Mouse (Mus musculus): ENCODE measurements around the gene Ssmem1. TPM values are rescaled to one million over a fixed set of nuclear protein-coding genes. Genes with fewer than 3 reads are reported as not detected.

Ssmem1 gene
- polyA plus RNA-seq, 1 experiment from 2014 or later: not detected

DNA sequence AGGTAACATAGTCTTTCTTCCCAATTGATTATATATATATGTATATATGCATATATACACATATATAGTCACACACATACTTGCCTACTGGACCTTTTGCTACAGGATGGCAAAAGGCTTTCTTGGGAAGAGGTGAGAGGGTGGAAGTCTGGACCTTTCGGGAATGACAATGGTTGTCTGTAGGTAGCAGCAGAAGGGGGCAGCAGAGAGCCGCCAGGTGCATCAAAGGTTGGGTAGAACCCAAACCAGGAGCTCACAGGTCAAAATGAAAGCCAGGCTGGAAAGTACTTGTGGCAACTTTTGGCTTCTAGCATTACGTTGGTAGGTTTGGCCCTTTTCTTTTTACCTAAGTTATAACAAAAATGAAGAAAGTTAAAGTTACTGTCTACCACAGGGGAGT, 25.7 kb downstream of the Ssmem1 start:
- Histone ChIP-seq H3K4me3 (no peak overlapping the region), H3K36me3 (ENCODE audit: poor library complexity, severe bottlenecking) (no peaks in the 10 kb centered on the region), H3K27ac (no peak overlapping the region), H3K27me3 (no peaks in the 10 kb centered on the region), H3K4me2 (no peak overlapping the region), H3K4me1 (no peaks in the 10 kb centered on the region), H3K9ac (no peak overlapping the region), H3K9me3 (replicated peaks) (no peaks in the 10 kb centered on the region)
- no peak for ATAC-seq
- WGBS: 46% methylated on average over 3 of the region's 3 CpGs

- WGBS: 64% methylated on average over 10 of the region's 10 CpGs
- ATAC-seq: no peak
- H3K4me3 ChIP-seq: no peak overlapping the region
- H3K36me3 ChIP-seq (ENCODE audit: poor library complexity, severe bottlenecking): no peaks in the 10 kb centered on the region
- no peaks in the 10 kb centered on the region for H3K9me3 ChIP-seq (replicated peaks)
- no peaks in the 10 kb centered on the region for H3K27me3 ChIP-seq
- no peak overlapping the region for H3K9ac ChIP-seq
- H3K27ac ChIP-seq: no peak overlapping the region
- H3K4me2 ChIP-seq: no peak overlapping the region
- 0 out of 2 replicates have a peak, but pooled peaks cover 4% of the 10 kb centered on the region for H3K4me1 ChIP-seq
Measured at GRCm38 (mm10) chr6:30538240-30538639, 28.6 kb downstream of the Ssmem1 start.

DNA sequence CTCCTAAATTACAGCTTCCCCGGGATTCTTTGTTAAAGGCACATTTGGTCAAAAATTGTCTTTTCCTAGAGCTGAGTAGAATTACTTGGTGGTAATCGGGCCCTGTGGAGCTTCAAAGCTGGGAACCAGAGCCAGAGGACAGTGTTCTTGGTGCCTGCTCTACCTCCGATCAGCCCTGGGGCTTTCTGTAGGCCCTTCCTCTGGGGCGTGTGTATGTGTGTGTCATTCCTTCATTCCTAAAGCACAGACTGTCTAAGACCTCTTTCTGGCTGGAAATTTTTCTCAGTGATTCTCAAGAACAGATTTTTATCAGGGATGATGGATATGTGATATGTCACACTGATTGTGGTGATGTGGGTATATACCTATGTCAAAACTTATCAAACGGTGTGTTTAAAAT, 29.2 kb downstream of the Ssmem1 start:
- ATAC-seq: no peak
- 82% methylated on average over 5 of the region's 5 CpGs for WGBS

DNA sequence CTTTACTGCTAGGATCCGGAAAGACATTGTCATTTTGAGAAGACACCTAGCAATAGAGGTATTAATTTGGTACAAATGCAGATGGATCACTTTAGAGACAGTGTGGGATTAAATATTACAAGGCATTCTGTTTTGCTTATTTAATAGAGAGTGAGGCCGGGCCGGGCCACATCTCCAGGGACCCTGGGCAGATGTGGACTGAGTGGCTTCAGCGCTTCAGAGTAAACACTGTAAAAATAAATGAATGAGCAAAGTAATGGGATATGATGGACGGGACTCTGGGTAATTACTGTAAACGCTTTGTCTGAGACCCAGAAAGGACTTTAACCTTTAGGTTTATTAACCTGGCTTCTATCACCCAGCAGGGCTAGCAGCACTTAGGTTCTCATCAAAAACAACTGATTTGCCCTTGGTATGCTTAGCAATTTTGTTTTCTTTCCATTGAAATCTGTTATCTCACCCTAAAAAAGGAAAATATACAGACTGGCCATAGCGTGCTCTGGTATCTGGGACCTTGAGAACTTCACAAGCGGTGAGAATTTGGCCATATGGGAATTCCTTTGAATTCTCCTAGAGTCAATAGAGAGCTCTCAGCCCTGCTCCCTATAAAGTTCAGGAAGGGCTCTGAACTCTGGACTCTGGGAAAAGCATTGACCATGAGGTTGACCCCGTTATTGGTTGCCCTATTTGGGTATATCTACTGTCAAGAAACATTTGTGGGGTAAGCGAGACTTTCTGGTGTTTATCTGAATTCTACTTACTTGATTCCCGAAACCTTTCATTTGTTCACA, 31.6 kb downstream of the Ssmem1 start, which contains the start of gene Cpa2:
TSS of gene Cpa2 (plus strand) at position 574 of the 791 bp plus-strand sequence.
- 88% methylated on average over 11 of the region's 11 CpGs for WGBS
- H3K4me1 ChIP-seq: peaks cover 20% of the 10 kb centered on the region
- ATAC-seq: no peak
- H3K9ac ChIP-seq: no peak within 1 kb of the TSS
- H3K4me2 ChIP-seq: no peak within 1 kb of the TSS
- no peak within 1 kb of the TSS for H3K27ac ChIP-seq
- no peak within 1 kb of the TSS for H3K4me3 ChIP-seq
- no peaks in the 10 kb centered on the region for H3K27me3 ChIP-seq
- no peaks in the 10 kb centered on the region for H3K36me3 ChIP-seq (ENCODE audit: poor library complexity, severe bottlenecking)
- no peaks in the 10 kb centered on the region for H3K9me3 ChIP-seq (replicated peaks)

More for the DNA sequence above, 29.2 kb downstream of the Ssmem1 start:
- Histone ChIP-seq H3K4me2 (no peak overlapping the region), H3K9ac (no peak overlapping the region), H3K4me1 (peaks cover 10% of the 10 kb centered on the region), H3K27me3 (no peaks in the 10 kb centered on the region), H3K9me3 (replicated peaks) (no peaks in the 10 kb centered on the region), H3K36me3 (ENCODE audit: poor library complexity, severe bottlenecking) (no peaks in the 10 kb centered on the region), H3K27ac (no peak overlapping the region), H3K4me3 (no peak overlapping the region)

DNA sequence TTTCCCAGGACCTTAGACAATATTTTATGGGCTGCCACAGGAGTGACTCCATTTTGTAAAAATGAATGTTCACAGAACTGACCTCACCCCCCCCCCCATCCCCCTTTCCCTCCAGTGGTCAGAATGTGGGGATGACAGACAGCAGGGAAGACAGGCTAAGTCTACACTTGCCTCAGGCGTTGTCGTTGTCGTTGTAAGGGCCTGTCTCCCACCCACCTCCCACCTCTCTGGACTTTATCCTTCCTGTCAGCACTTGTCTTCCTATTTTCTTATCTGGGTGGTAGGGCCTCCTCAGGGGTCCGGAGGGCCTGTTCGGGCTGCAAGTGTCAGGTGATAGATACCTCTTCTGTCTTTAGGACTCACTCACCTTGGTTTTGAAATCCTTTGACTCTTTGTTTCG, 32.6 kb downstream of the Ssmem1 start:
- H3K9ac ChIP-seq: no peak overlapping the region
- H3K9me3 ChIP-seq (replicated peaks): no peaks in the 10 kb centered on the region
- no peak overlapping the region for H3K4me3 ChIP-seq
- no peak overlapping the region for H3K27ac ChIP-seq
- no peaks in the 10 kb centered on the region for H3K27me3 ChIP-seq
- no peak overlapping the region for H3K4me2 ChIP-seq
- WGBS: 81% methylated on average over 6 of the region's 6 CpGs
- peaks cover 29% of the 10 kb centered on the region for H3K4me1 ChIP-seq
- H3K36me3 ChIP-seq (ENCODE audit: poor library complexity, severe bottlenecking): no peaks in the 10 kb centered on the region
- no peak for ATAC-seq

GRCm38 (mm10) chr6:30543077-30543476, 33.4 kb downstream of the Ssmem1 start:
- Histone ChIP-seq H3K9me3 (replicated peaks) (no peaks in the 10 kb centered on the region), H3K9ac (no peak overlapping the region), H3K4me1 (peaks cover 35% of the 10 kb centered on the region), H3K36me3 (ENCODE audit: poor library complexity, severe bottlenecking) (no peaks in the 10 kb centered on the region), H3K27ac (no peak overlapping the region), H3K4me2 (no peak overlapping the region), H3K27me3 (no peaks in the 10 kb centered on the region), H3K4me3 (no peak overlapping the region)
- 53% methylated on average over 12 of the region's 12 CpGs for WGBS
- no peak for ATAC-seq

DNA sequence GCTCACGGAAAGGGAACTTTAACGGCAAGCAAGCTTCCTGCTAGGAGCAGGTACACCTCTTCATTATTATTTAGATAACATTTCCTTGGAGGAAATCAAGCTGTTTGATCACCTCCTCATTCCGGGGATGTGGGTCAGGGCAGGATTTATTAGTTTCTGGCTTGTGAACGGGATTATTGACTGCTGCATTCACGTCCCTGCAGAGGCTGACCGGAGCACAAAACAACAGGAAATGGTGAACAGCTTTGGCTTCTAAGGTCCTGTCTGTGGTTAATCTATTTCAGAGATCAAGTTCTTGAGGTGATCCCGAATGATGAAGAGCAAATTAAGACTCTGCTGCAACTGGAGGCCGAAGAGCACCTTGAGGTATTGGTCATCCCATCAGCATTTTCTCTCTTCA, 34.2 kb downstream of the Ssmem1 start:
- Histone ChIP-seq H3K9me3 (replicated peaks) (no peaks in the 10 kb centered on the region), H3K4me3 (no peak overlapping the region), H3K4me2 (no peak overlapping the region), H3K36me3 (ENCODE audit: poor library complexity, severe bottlenecking) (no peaks in the 10 kb centered on the region), H3K4me1 (peaks cover 42% of the 10 kb centered on the region), H3K27ac (no peak overlapping the region), H3K27me3 (no peaks in the 10 kb centered on the region), H3K9ac (no peak overlapping the region)
- 32% methylated on average over 8 of the region's 8 CpGs for WGBS
- ATAC-seq: no peak

GRCm38 (mm10) chr6:30545689-30546088, 36.0 kb downstream of the Ssmem1 start:
- H3K9ac ChIP-seq: no peak overlapping the region
- no peak for ATAC-seq
- H3K4me2 ChIP-seq: no peak overlapping the region
- peak overlapping the region; percentile 94; the same call in 1 of the 2 replicates for H3K27ac ChIP-seq
- no peaks in the 10 kb centered on the region for H3K27me3 ChIP-seq
- no peaks in the 10 kb centered on the region for H3K9me3 ChIP-seq (replicated peaks)
- H3K36me3 ChIP-seq (ENCODE audit: poor library complexity, severe bottlenecking): no peaks in the 10 kb centered on the region
- H3K4me3 ChIP-seq: no peak overlapping the region
- 83% methylated on average over 7 of the region's 7 CpGs for WGBS
- peaks cover 52% of the 10 kb centered on the region for H3K4me1 ChIP-seq

GRCm38 (mm10) chr6:30546571-30547273, 37.1 kb downstream of the Ssmem1 start:
- Histone ChIP-seq H3K4me2 (peak overlapping the region; percentile 58), H3K36me3 (ENCODE audit: poor library complexity, severe bottlenecking) (no peaks in the 10 kb centered on the region), H3K9ac (peak overlapping the region; percentile 59), H3K4me3 (peak overlapping the region; percentile 23), H3K27ac (peak overlapping the region; percentile 94), H3K9me3 (replicated peaks) (no peaks in the 10 kb centered on the region), H3K4me1 (peaks cover 61% of the 10 kb centered on the region), H3K27me3 (no peaks in the 10 kb centered on the region)
- WGBS: 7% methylated on average over 17 of the region's 17 CpGs
- peak; percentile 66 for ATAC-seq

GRCm38 (mm10) chr6:30547274-30547645, 37.6 kb downstream of the Ssmem1 start:
- Histone ChIP-seq H3K4me1 (peaks cover 64% of the 10 kb centered on the region), H3K4me3 (peak overlapping the region; percentile 23), H3K4me2 (peak overlapping the region; percentile 58), H3K36me3 (ENCODE audit: poor library complexity, severe bottlenecking) (no peaks in the 10 kb centered on the region), H3K9me3 (replicated peaks) (no peaks in the 10 kb centered on the region), H3K27ac (peak overlapping the region; percentile 94), H3K9ac (peak overlapping the region; percentile 59), H3K27me3 (no peaks in the 10 kb centered on the region)
- WGBS: under 1% methylated on average over 8 of the region's 17 CpGs
- peak; percentile 62 for ATAC-seq

- ATAC-seq: no peak
- Histone ChIP-seq H3K27ac (peak overlapping the region; percentile 94), H3K9ac (peak overlapping the region; percentile 10; the same call in 1 of the 2 replicates), H3K4me2 (peak overlapping the region; percentile 58), H3K4me1 (peaks cover 69% of the 10 kb centered on the region), H3K36me3 (ENCODE audit: poor library complexity, severe bottlenecking) (no peaks in the 10 kb centered on the region), H3K27me3 (no peaks in the 10 kb centered on the region), H3K9me3 (replicated peaks) (no peaks in the 10 kb centered on the region), H3K4me3 (no peak overlapping the region)
- 14% methylated on average over 9 of the region's 9 CpGs for WGBS
Measured at GRCm38 (mm10) chr6:30547656-30548306, 38.1 kb downstream of the Ssmem1 start.

GRCm38 (mm10) chr6:30549231-30549761, 39.6 kb downstream of the Ssmem1 start:
- peak overlapping the region; percentile 51; the same call in 1 of the 2 replicates for H3K9ac ChIP-seq
- H3K4me3 ChIP-seq: no peak overlapping the region
- peak overlapping the region; percentile 85 for H3K27ac ChIP-seq
- H3K9me3 ChIP-seq (replicated peaks): no peaks in the 10 kb centered on the region
- WGBS: 10% methylated on average over 15 of the region's 15 CpGs
- H3K36me3 ChIP-seq (ENCODE audit: poor library complexity, severe bottlenecking): no peaks in the 10 kb centered on the region
- H3K4me2 ChIP-seq: peak overlapping the region; percentile 35; the same call in 1 of the 2 replicates
- peaks cover 59% of the 10 kb centered on the region for H3K4me1 ChIP-seq
- no peaks in the 10 kb centered on the region for H3K27me3 ChIP-seq
- ATAC-seq: no peak

Measured in forebrain, embryonic 13.5 days (tissue).